Mouse (Mus musculus): ENCODE results near the gene Aven.

DNA sequence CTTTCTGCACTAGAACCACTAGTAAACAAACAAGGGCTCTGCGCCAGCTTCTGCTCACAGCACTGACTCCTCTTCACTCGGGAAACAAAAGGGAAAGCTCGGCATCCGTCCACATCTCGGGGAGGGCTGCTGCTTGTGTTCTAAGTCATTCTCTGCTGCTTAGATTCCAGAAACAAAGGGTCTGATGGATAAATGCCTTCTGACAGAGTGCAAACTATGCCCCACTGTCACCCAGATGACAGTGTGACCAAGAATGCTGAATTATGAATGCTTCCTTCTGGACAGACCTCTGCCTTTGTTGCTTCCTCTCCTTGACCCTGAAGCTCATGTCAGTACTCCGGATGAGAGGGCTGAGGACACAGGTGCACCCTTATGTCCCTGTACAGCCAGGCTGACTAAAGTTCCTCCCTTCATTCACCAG is 98.7 kb downstream of the Aven start:
- TF ChIP-seq CTCF (IDR thresholded peaks at IDR 0.05) (no peak), POLR2A (IDR thresholded peaks at IDR 0.05; ENCODE audit: insufficient read depth, low read depth, low read length) (no peak)
